Mouse (Mus musculus): ENCODE measurements at regions not wholly inside any gene's neighbourhood (a gene's known extent, or its start where the extent isn't known, plus 50 kb on each side); places are given as distances from the start of the nearest gene placed in this dataset.

GRCm38 (mm10) chr11:33061570-33061969, 85.6 kb downstream of the Fgf18 start:
- ATAC-seq (replicated peaks; ENCODE audit: low FRiP score) (no peak), DNase-seq (ENCODE audit: low spot score) (no peak)
- H3K27me3 ChIP-seq (ENCODE audit: control insufficient read depth, insufficient read depth, low read length), result no peaks in the 10 kb centered on the region

GRCm38 (mm10) chr11:33060352-33060751, 86.8 kb downstream of the Fgf18 start:
- no peak for DNase-seq (ENCODE audit: low spot score)

More at GRCm38 (mm10) chr11:33061570-33061969, 85.6 kb downstream of the Fgf18 start:
- H3K36me3 ChIP-seq (ENCODE audit: control insufficient read depth, insufficient read depth, low read length), result no peaks in the 10 kb centered on the region
- no peak overlapping the region for H3K4me3 ChIP-seq (ENCODE audit: low read depth, low read length)
- no peaks in the 10 kb centered on the region for H3K4me1 ChIP-seq (replicated peaks; ENCODE audit: control insufficient read depth, insufficient read depth, low read length)
- H3K27ac ChIP-seq (ENCODE audit: low read depth, low read length), result no peak overlapping the region
- 86% methylated on average over 4 of the region's 4 CpGs for WGBS
- no peaks in the 10 kb centered on the region for H3K9me3 ChIP-seq (ENCODE audit: control insufficient read depth, low read length)
- H3K4me2 ChIP-seq (ENCODE audit: low read depth, low read length, severe bottlenecking), result no peak overlapping the region
- no peak overlapping the region for H3K9ac ChIP-seq (ENCODE audit: low read length)

GRCm38 (mm10) chr11:33050216-33050615, 97.0 kb downstream of the Fgf18 start:
- WGBS, result 87% methylated on average over 12 of the region's 12 CpGs
- no peaks in the 10 kb centered on the region for H3K4me1 ChIP-seq (replicated peaks; ENCODE audit: control insufficient read depth, insufficient read depth, low read length)
- H3K9ac ChIP-seq (ENCODE audit: low read length), result no peak overlapping the region
- DNase-seq (ENCODE audit: low spot score), result no peak
- H3K27ac ChIP-seq (ENCODE audit: low read depth, low read length), result no peak overlapping the region
- no peaks in the 10 kb centered on the region for H3K9me3 ChIP-seq (ENCODE audit: control insufficient read depth, low read length)
- no peaks in the 10 kb centered on the region for H3K27me3 ChIP-seq (ENCODE audit: control insufficient read depth, insufficient read depth, low read length)
- ATAC-seq (replicated peaks; ENCODE audit: low FRiP score), result no peak
- no peak overlapping the region for H3K4me3 ChIP-seq (ENCODE audit: low read depth, low read length)
- no peaks in the 10 kb centered on the region for H3K36me3 ChIP-seq (ENCODE audit: control insufficient read depth, insufficient read depth, low read length)
- no peak overlapping the region for H3K4me2 ChIP-seq (ENCODE audit: low read depth, low read length, severe bottlenecking)

More at GRCm38 (mm10) chr11:33060352-33060751, 86.8 kb downstream of the Fgf18 start:
- Histone ChIP-seq H3K27me3 (ENCODE audit: control insufficient read depth, insufficient read depth, low read length) (no peaks in the 10 kb centered on the region), H3K36me3 (ENCODE audit: control insufficient read depth, insufficient read depth, low read length) (no peaks in the 10 kb centered on the region), H3K4me1 (replicated peaks; ENCODE audit: control insufficient read depth, insufficient read depth, low read length) (no peaks in the 10 kb centered on the region), H3K4me2 (ENCODE audit: low read depth, low read length, severe bottlenecking) (no peak overlapping the region), H3K4me3 (ENCODE audit: low read depth, low read length) (no peak overlapping the region), H3K27ac (ENCODE audit: low read depth, low read length) (no peak overlapping the region), H3K9me3 (ENCODE audit: control insufficient read depth, low read length) (no peaks in the 10 kb centered on the region), H3K9ac (ENCODE audit: low read length) (no peak overlapping the region)
- 75% methylated on average over 3 of the region's 3 CpGs for WGBS
- ATAC-seq (replicated peaks; ENCODE audit: low FRiP score), result no peak

- Histone ChIP-seq H3K36me3 (ENCODE audit: control insufficient read depth, insufficient read depth, low read length) (no peaks in the 10 kb centered on the region), H3K27ac (ENCODE audit: low read depth, low read length) (no peak overlapping the region), H3K4me2 (ENCODE audit: low read depth, low read length, severe bottlenecking) (no peak overlapping the region), H3K4me1 (replicated peaks; ENCODE audit: control insufficient read depth, insufficient read depth, low read length) (0 out of 2 replicates have a peak, but pooled peaks cover 1% of the 10 kb centered on the region), H3K4me3 (ENCODE audit: low read depth, low read length) (no peak overlapping the region), H3K27me3 (ENCODE audit: control insufficient read depth, insufficient read depth, low read length) (no peaks in the 10 kb centered on the region), H3K9ac (ENCODE audit: low read length) (no peak overlapping the region), H3K9me3 (ENCODE audit: control insufficient read depth, low read length) (no peaks in the 10 kb centered on the region)
- ATAC-seq (replicated peaks; ENCODE audit: low FRiP score) (no peak), DNase-seq (ENCODE audit: low spot score) (no peak)
- WGBS, result 85% methylated on average over 9 of the region's 10 CpGs
Observed at GRCm38 (mm10) chr11:33039854-33040792, 107.1 kb downstream of the Fgf18 start.

GRCm38 (mm10) chr11:33036367-33036766, 110.8 kb downstream of the Fgf18 start:
- no peak for ATAC-seq (replicated peaks; ENCODE audit: low FRiP score)
- no peaks in the 10 kb centered on the region for H3K9me3 ChIP-seq (ENCODE audit: control insufficient read depth, low read length)
- no peak overlapping the region for H3K4me2 ChIP-seq (ENCODE audit: low read depth, low read length, severe bottlenecking)
- no peaks in the 10 kb centered on the region for H3K36me3 ChIP-seq (ENCODE audit: control insufficient read depth, insufficient read depth, low read length)
- 96% methylated on average over 4 of the region's 4 CpGs for WGBS
- H3K4me1 ChIP-seq (replicated peaks; ENCODE audit: control insufficient read depth, insufficient read depth, low read length), result 0 out of 2 replicates have a peak, but pooled peaks cover 1% of the 10 kb centered on the region
- H3K27ac ChIP-seq (ENCODE audit: low read depth, low read length), result no peak overlapping the region
- no peak overlapping the region for H3K4me3 ChIP-seq (ENCODE audit: low read depth, low read length)
- H3K9ac ChIP-seq (ENCODE audit: low read length), result no peak overlapping the region
- H3K27me3 ChIP-seq (ENCODE audit: control insufficient read depth, insufficient read depth, low read length), result no peaks in the 10 kb centered on the region
- no peak for DNase-seq (ENCODE audit: low spot score)

GRCm38 (mm10) chr11:33028920-33029319, 118.3 kb downstream of the Fgf18 start:
- Histone ChIP-seq H3K27ac (ENCODE audit: low read depth, low read length) (no peak overlapping the region), H3K4me3 (ENCODE audit: low read depth, low read length) (no peak overlapping the region), H3K4me2 (ENCODE audit: low read depth, low read length, severe bottlenecking) (no peak overlapping the region), H3K9ac (ENCODE audit: low read length) (no peak overlapping the region), H3K4me1 (replicated peaks; ENCODE audit: control insufficient read depth, insufficient read depth, low read length) (no peaks in the 10 kb centered on the region), H3K36me3 (ENCODE audit: control insufficient read depth, insufficient read depth, low read length) (no peaks in the 10 kb centered on the region), H3K27me3 (ENCODE audit: control insufficient read depth, insufficient read depth, low read length) (no peaks in the 10 kb centered on the region), H3K9me3 (ENCODE audit: control insufficient read depth, low read length) (no peaks in the 10 kb centered on the region)
- DNase-seq (ENCODE audit: low spot score) (no peak), ATAC-seq (replicated peaks; ENCODE audit: low FRiP score) (no peak)

- ATAC-seq (replicated peaks; ENCODE audit: low FRiP score) (no peak), DNase-seq (ENCODE audit: low spot score) (no peak)
- 95% methylated on average over 6 of the region's 6 CpGs for WGBS
- no peaks in the 10 kb centered on the region for H3K27me3 ChIP-seq (ENCODE audit: control insufficient read depth, insufficient read depth, low read length)
- no peak overlapping the region for H3K9ac ChIP-seq (ENCODE audit: low read length)
- H3K4me3 ChIP-seq (ENCODE audit: low read depth, low read length), result no peak overlapping the region
- H3K9me3 ChIP-seq (ENCODE audit: control insufficient read depth, low read length), result no peaks in the 10 kb centered on the region
- H3K36me3 ChIP-seq (ENCODE audit: control insufficient read depth, insufficient read depth, low read length), result no peaks in the 10 kb centered on the region
- no peaks in the 10 kb centered on the region for H3K4me1 ChIP-seq (replicated peaks; ENCODE audit: control insufficient read depth, insufficient read depth, low read length)
- no peak overlapping the region for H3K4me2 ChIP-seq (ENCODE audit: low read depth, low read length, severe bottlenecking)
- no peak overlapping the region for H3K27ac ChIP-seq (ENCODE audit: low read depth, low read length)
Observed at GRCm38 (mm10) chr11:33027121-33027520, 120.1 kb downstream of the Fgf18 start.

- ATAC-seq (replicated peaks; ENCODE audit: low FRiP score) (no peak), DNase-seq (ENCODE audit: low spot score) (no peak)
- Histone ChIP-seq H3K4me1 (replicated peaks; ENCODE audit: control insufficient read depth, insufficient read depth, low read length) (no peaks in the 10 kb centered on the region), H3K9ac (ENCODE audit: low read length) (no peak overlapping the region), H3K27ac (ENCODE audit: low read depth, low read length) (no peak overlapping the region), H3K36me3 (ENCODE audit: control insufficient read depth, insufficient read depth, low read length) (no peaks in the 10 kb centered on the region), H3K9me3 (ENCODE audit: control insufficient read depth, low read length) (no peaks in the 10 kb centered on the region), H3K4me2 (ENCODE audit: low read depth, low read length, severe bottlenecking) (no peak overlapping the region), H3K27me3 (ENCODE audit: control insufficient read depth, insufficient read depth, low read length) (no peaks in the 10 kb centered on the region), H3K4me3 (ENCODE audit: low read depth, low read length) (no peak overlapping the region)
- 77% methylated on average over 17 of the region's 17 CpGs for WGBS
Observed at GRCm38 (mm10) chr11:33013229-33014185, 133.7 kb downstream of the Fgf18 start.
